9 mouse cellular contexts compared by ENCODE assay signal in genomic region chr10:37861001-37861400, GRCm38 (mm10).
DNase-seq lines count a peak whose midpoint lies in the region; ATAC-seq lines count a peak whose summit lies in the region.
"Had no signal": no experiment of that assay in that cellular context is flagged by ENCODE, and none has a peak within 500 bp of the region (broad histone marks: within the 10 kb centered on the region; RNA-seq: fewer than 3 reads in every experiment).

No protein-coding gene starts in this region.

- H3K9ac ChIP-seq in heart, embryonic 14.5 days (ENCODE audit: low read length) = no peak overlapping the region

- no peak overlapping the region for H3K4me2 ChIP-seq in heart, embryonic 14.5 days (ENCODE audit: low read length)

- no peaks in the 10 kb centered on the region for H3K27me3 ChIP-seq in heart, embryonic 14.5 days (ENCODE audit: control insufficient read depth, insufficient read depth, low read length)

- WGBS in heart, embryonic 14.5 days = 40% methylated on average over 4 of the region's 4 CpGs

- peak; percentile 50; the same call in 1 of the 2 replicates for ATAC-seq in heart, embryonic 14.5 days (ENCODE audit: insufficient number of reproducible peaks, insufficient read depth, low FRiP score, low read depth)
- ATAC-seq: activated CD4-positive, CD25-positive, alpha-beta regulatory T cell, adult 4 months had no signal

- no peaks in the 10 kb centered on the region for H3K36me3 ChIP-seq in heart, embryonic 14.5 days (ENCODE audit: control insufficient read depth, insufficient read depth, low read length)

- no peaks in the 10 kb centered on the region for H3K4me1 ChIP-seq in brown adipose tissue, adult 24 weeks (ENCODE audit: control insufficient read depth, insufficient read depth, insufficient read length, low read length)
- no peaks in the 10 kb centered on the region for H3K4me1 ChIP-seq in heart, embryonic 14.5 days (ENCODE audit: control insufficient read depth in 2 of 2, insufficient read depth in 2 of 2, low read length in 2 of 2)

- peak overlapping the region; percentile 65 for H3K27ac ChIP-seq in brown adipose tissue, adult 24 weeks (replicated peaks; ENCODE audit: low read depth, low read length)
- H3K27ac ChIP-seq in heart, embryonic 14.5 days (replicated peaks in 1 of 2; ENCODE audit: control insufficient read depth in 1 of 2, insufficient read depth in 1 of 2, low read depth in 2 of 2, low read length in 2 of 2) = peak overlapping the region in 1 of 2 experiments; percentile 35; a peak in 3 of 4 replicates

- no peak overlapping the region for H3K4me3 ChIP-seq in brown adipose tissue, adult 24 weeks (ENCODE audit: insufficient read depth, low read depth, low read length)
- no peak overlapping the region for H3K4me3 ChIP-seq in heart, embryonic 14.5 days (ENCODE audit: control insufficient read depth in 1 of 2, insufficient read depth in 1 of 2, low read depth in 1 of 2, low read length in 2 of 2)

- peak; percentile 50 for DNase-seq in adrenal gland, adult 2 months
- DNase-seq in adrenal gland, adult 18-20 months (ENCODE audit: low spot score in 2 of 2) = no peak
- DNase-seq in kidney, postnatal 4 days = peak; percentile 57 to 65
- no peak for DNase-seq in spleen, postnatal 14 days (ENCODE audit: low spot score in 2 of 2)
- no peak for DNase-seq in spleen, postnatal 10 days (ENCODE audit: low spot score in 2 of 2)
- DNase-seq in MN1 (ENCODE audit: low spot score) = no peak

- H3K9me3 ChIP-seq in heart, embryonic 14.5 days (ENCODE audit: control insufficient read depth, low read length) = no peaks in the 10 kb centered on the region

Comparison
In these comparisons a context has a peak if more than half of its experiments do, and no peak if none do; other contexts are left out.
1. DNase-seq: peak in adrenal gland, adult 2 months (single experiment) and kidney, postnatal 4 days (2 of 2); none in adrenal gland, adult 18-20 months (0 of 2), spleen, postnatal 14 days (0 of 2), spleen, postnatal 10 days (0 of 2) and MN1 (single experiment).